Mouse (Mus musculus) adrenal gland, postnatal 25 days (tissue): ENCODE measurements at regions not wholly inside any gene's neighbourhood (a gene's known extent, or its start where the extent isn't known, plus 50 kb on each side); places are given as distances from the start of the nearest gene placed in this dataset.

Experiments used
- DNase-seq: peaks from one replicate; pipeline ENCODE4 v3.0.0; 2021; ENCODE audit warnings: mixed read lengths
- microRNA-seq, 2 experiments: library from miRNA; unstranded; fragments of <30 nt; microRNA quantifications; one replicate each; pipeline ENCODE4 v1.2.0; 2021

- no peak for DNase-seq
Measured at GRCm38 (mm10) chr6:107375274-107375673, 154.3 kb upstream of the Lrrn1 start.

GRCm38 (mm10) chr6:107378489-107378888 lies 151.1 kb upstream of the Lrrn1 start:
- DNase-seq: no peak

GRCm38 (mm10) chr6:107380621-107381020 lies 148.9 kb upstream of the Lrrn1 start:
- DNase-seq: no peak

GRCm38 (mm10) chr6:107386094-107386678 lies 143.4 kb upstream of the Lrrn1 start:
- DNase-seq: no peak

DNA sequence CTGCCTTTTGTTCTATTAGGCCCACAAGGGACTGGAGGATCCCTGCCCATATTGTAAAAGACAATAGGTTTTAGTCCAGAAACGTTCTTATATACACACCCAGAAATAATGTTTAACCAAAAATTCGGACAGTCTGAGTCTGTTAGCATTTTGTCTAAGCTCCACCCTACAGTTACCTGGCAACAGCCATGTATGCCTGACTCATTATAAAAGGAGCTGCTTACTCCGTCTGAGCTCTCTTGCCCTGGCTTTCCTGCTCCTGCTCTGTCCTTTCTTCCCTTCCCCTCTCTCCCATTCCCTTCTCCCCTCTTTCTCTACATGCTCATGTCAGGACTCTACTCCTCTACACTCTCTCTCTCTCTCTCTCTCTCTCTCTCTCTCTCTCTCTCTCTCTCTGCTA lies 139.7 kb upstream of the Lrrn1 start:
- DNase-seq: no peak

GRCm38 (mm10) chr6:107394611-107395010 lies 135.0 kb upstream of the Lrrn1 start:
- DNase-seq: no peak

GRCm38 (mm10) chr6:107415766-107416165 lies 113.8 kb upstream of the Lrrn1 start:
- no peak for DNase-seq

- no peak for DNase-seq
Measured at GRCm38 (mm10) chr6:107422091-107422490, 107.5 kb upstream of the Lrrn1 start.

DNA sequence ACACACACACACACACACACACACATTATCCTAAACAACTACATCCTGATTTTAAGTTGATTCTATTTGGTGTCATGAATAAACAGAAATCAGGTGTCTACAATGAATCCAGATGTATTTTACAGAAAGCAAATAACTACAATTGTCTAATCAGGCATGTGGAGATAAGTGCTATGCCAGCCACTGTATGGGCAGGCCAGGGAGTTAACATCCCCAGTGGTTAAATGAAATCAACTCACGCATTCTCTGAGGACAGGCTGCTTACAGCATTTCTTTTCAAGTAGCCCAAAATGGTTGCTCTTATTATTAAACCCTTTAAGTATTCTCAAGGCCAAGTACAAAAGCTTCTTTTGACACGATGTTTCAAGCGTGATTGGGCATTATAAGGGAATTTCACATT lies 103.0 kb upstream of the Lrrn1 start:
- DNase-seq: no peak

- DNase-seq: no peak
Measured at GRCm38 (mm10) chr6:107431033-107431432, 98.5 kb upstream of the Lrrn1 start.

- DNase-seq: no peak
Measured at GRCm38 (mm10) chr6:107442058-107442457, 87.5 kb upstream of the Lrrn1 start.

DNA sequence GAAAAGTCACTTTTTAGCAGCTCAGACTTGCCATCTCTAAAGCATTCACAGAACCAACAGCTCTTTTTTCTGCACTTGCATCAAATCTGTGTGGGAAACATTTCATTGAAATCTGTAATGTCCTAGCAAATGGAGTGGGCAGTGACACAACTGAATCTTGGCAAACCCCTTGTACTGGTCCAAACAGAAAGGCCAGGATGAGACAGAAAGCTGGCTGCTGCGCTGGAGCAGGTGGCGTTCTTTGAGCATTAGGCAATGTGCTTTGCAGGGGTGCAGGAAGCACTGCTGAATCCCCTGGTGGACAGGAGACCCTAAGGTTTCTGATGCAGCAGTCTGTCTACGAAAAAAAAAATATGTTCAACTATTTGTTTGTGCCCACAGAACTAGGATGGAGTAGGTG lies 85.2 kb upstream of the Lrrn1 start:
- no peak for DNase-seq

- no peak for DNase-seq
Measured at GRCm38 (mm10) chr6:107459220-107459619, 70.3 kb upstream of the Lrrn1 start.

- no peak for DNase-seq
Measured at GRCm38 (mm10) chr6:107462440-107462839, 67.1 kb upstream of the Lrrn1 start.

DNA sequence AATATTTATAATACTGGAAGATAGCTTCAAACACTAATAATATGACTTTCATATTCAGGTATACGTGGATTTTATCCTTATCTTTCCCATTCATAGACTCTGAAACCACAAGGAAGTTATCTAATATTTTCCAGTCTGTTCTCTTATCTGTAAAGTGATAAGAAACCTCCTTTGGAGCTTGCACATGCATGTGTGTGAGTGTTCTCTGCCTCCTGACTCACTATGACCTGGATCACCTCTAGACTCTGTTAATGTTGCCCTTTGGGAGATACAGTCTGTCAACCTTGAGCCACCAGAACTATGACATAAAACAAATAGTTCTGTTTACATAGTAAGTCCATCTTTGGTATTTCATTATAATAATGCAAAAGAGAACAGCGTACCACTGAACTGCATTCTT lies 56.2 kb upstream of the Lrrn1 start:
- DNase-seq: no peak

DNA sequence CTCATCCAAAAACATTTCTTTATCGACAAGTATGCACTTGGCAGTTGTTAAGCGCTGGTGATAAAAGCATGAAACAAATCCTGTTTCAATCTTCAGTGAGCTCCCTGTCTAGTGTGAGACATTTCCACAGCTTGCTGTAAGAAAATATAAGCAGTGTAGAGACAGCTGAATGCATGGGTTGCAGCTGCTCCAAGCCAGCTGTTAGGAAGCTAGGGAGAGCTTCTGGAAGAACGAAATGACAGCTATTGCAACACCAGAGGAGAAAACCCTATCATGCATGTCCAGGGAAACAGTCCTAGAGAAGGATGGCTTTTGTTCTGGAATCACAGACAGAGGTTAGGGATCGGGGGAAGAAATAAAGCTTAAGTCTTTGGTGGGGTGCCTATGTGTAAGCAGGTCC lies 55.4 kb upstream of the Lrrn1 start:
- DNase-seq: no peak

Small RNAs in the stretch of these regions (microRNA-seq; reads per million reads assigned to microRNA genes)
- 0 reads per million in 2 experiments for gene Gm27690
